Mouse (Mus musculus) liver, postnatal 0 days (tissue): ENCODE results near the gene Klhl3.

Experiments used
- CTCF ChIP-seq: sonication (generic); IDR thresholded peaks from 2 replicates; pipeline ENCODE4 v1.5.1; 2016; ENCODE audit warnings: antibody characterized with exemption, low read depth
- EP300 ChIP-seq: IDR thresholded peaks from 2 replicates; pipeline ENCODE4 v1.6.1; 2016; ENCODE audit warnings: antibody characterized with exemption, low read depth, mild to moderate bottlenecking

DNA sequence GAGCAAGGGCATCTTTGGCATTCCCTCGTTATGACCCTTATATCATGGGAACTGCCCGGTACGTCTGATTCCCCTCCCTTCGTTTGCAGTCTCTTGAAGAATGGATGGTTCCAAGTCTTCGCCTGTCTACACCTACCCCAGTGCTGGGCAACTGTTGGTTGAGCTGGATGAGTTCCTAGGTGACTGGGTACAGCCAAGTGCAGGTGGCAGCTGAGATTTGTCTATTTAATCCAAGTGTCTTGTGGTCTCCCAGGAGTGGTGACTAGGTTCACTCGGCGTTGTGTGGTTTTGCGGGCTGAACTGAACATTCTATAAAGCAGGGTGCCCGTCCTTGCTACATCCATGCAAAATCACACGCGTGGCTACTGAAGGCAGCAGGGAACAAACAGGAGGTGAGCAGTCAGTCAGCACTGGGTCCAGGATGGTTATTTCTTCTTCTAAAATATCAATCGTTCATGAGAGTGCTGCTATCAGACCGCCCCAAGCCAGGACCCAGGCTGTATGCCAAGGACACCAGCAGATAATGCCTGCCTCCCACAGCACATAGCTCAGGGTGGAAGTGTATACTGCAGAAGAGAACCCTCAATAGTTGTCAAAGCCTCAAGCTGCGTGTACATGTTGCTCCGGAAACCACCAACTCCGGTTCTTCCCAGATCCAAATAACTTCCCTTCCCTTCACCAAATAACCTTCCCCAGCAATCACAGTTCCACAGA is 87.5 kb downstream of the Klhl3 start:
- TF ChIP-seq EP300: no peak
- TF ChIP-seq CTCF: no peak
